Mouse (Mus musculus) liver, postnatal 0 days (tissue): ENCODE measurements around the gene Syt9. TPM values are rescaled to one million over a fixed set of nuclear protein-coding genes. Genes with fewer than 3 reads are reported as not detected.

Experiments used
- ATAC-seq: fragments of 200-750 bp; cut with Nextera tagmentation; 2 replicates; pipeline ENCODE4 v1.8.0; 2017; ENCODE audit warnings: mild to moderate bottlenecking, moderate library complexity
- DNase-seq: peaks from one replicate; pipeline ENCODE4 v3.0.0-alpha.2; 2016
- H3K27ac ChIP-seq: fragments of 300-500 bp; sonication (generic); 2 replicates; pipeline ENCODE4 v1.5.1; 2014; ENCODE audit warnings: antibody characterized with exemption, moderate library complexity, mild to moderate bottlenecking, low read depth
- H3K27me3 ChIP-seq: fragments of 300-500 bp; sonication (generic); 2 replicates; pipeline ENCODE4 v1.6.1; 2014; ENCODE audit warnings: low read length, control low read depth, mixed read lengths; ENCODE audit not compliant: insufficient read depth
- H3K36me3 ChIP-seq: fragments of 300-500 bp; sonication (generic); replicated peaks from 2 replicates; pipeline ENCODE4 v1.6.1; 2014; ENCODE audit warnings: mild to moderate bottlenecking, control low read depth, low read length, moderate library complexity, mixed read lengths; ENCODE audit not compliant: insufficient read depth
- H3K4me1 ChIP-seq: fragments of 300-500 bp; sonication (generic); 2 replicates; pipeline ENCODE4 v1.6.1; 2014; ENCODE audit warnings: antibody characterized with exemption, mild to moderate bottlenecking, control low read depth; ENCODE audit not compliant: insufficient read depth
- H3K4me2 ChIP-seq: fragments of 300-500 bp; sonication (generic); 2 replicates; pipeline ENCODE4 v1.6.1; 2014; ENCODE audit warnings: low read depth, mild to moderate bottlenecking, low read length, moderate library complexity, mixed read lengths
- H3K4me3 ChIP-seq: fragments of 300-500 bp; sonication (generic); 2 replicates; pipeline ENCODE4 v1.5.1; 2014; ENCODE audit warnings: low read depth, low read length
- H3K9ac ChIP-seq: fragments of 300-500 bp; sonication (generic); replicated peaks from 2 replicates; pipeline ENCODE4 v1.6.1; 2014; ENCODE audit warnings: mild to moderate bottlenecking, moderate library complexity
- H3K9me3 ChIP-seq: fragments of 300-500 bp; sonication (generic); 2 replicates; pipeline ENCODE4 v1.6.1; 2016; ENCODE audit warnings: mild to moderate bottlenecking, control low read depth, low read length, mixed read lengths
- CTCF ChIP-seq: sonication (generic); IDR thresholded peaks from 2 replicates; pipeline ENCODE4 v1.5.1; 2016; ENCODE audit warnings: antibody characterized with exemption, low read depth
- EP300 ChIP-seq: IDR thresholded peaks from 2 replicates; pipeline ENCODE4 v1.6.1; 2016; ENCODE audit warnings: antibody characterized with exemption, low read depth, mild to moderate bottlenecking
- WGBS: fragments of 180-500 bp; shearing (Covaris S2); extraction: QIAGEN DNeasy Blood & Tissue Kit; methylation state at CpG from one replicate; pipeline ENCODE4 v1.1.7; 2014; ENCODE audit not compliant: insufficient replicate concordance; 5-methylcytosine and 5-hydroxymethylcytosine counted together
- polyA plus RNA-seq: library from polyadenylated mRNA; unstranded; fragments of >200 nt; fragmentation: Nextera tagmentation; extraction: Ambion mirVana; gene quantifications from 2 replicates; pipeline ENCODE4 v1.2.1, GENCODE M21; 2015

Syt9 gene
- polyA plus RNA-seq, 1 experiment from 2014 or later: 0.23 TPM

- no peak for DNase-seq
- no peak for ATAC-seq
- no peaks in the 10 kb centered on the region for H3K36me3 ChIP-seq
These were observed 29.7 kb downstream of the Syt9 start for GRCm38 (mm10) chr7:107400061-107400799.

GRCm38 (mm10) chr7:107403261-107403660, 32.7 kb downstream of the Syt9 start:
- Histone ChIP-seq H3K36me3 (no peaks in the 10 kb centered on the region), H3K27ac (no peak overlapping the region), H3K27me3 (no peaks in the 10 kb centered on the region), H3K9me3 (no peaks in the 10 kb centered on the region), H3K9ac (no peak overlapping the region), H3K4me1 (no peaks in the 10 kb centered on the region), H3K4me3 (no peak overlapping the region), H3K4me2 (no peak overlapping the region)
- ATAC-seq (no peak), DNase-seq (no peak)
- no peak for TF ChIP-seq EP300
- TF ChIP-seq CTCF: no peak
- WGBS: 79% methylated on average over 3 of the region's 3 CpGs

More at GRCm38 (mm10) chr7:107400061-107400799, 29.7 kb downstream of the Syt9 start:
- Histone ChIP-seq H3K9me3 (no peaks in the 10 kb centered on the region), H3K4me1 (no peaks in the 10 kb centered on the region), H3K27me3 (no peaks in the 10 kb centered on the region), H3K9ac (no peak overlapping the region), H3K27ac (no peak overlapping the region), H3K4me3 (no peak overlapping the region), H3K4me2 (no peak overlapping the region)
- 83% methylated on average over 15 of the region's 15 CpGs for WGBS
- TF ChIP-seq CTCF (no peak), EP300 (no peak)

- TF ChIP-seq EP300 (no peak), CTCF (no peak)
- Histone ChIP-seq H3K9ac (no peak overlapping the region), H3K36me3 (no peaks in the 10 kb centered on the region), H3K27ac (no peak overlapping the region), H3K9me3 (no peaks in the 10 kb centered on the region), H3K4me3 (no peak overlapping the region), H3K4me2 (no peak overlapping the region), H3K4me1 (no peaks in the 10 kb centered on the region), H3K27me3 (no peaks in the 10 kb centered on the region)
- DNase-seq (no peak), ATAC-seq (no peak)
- whole genome bisulfite sequencing: 84% methylated on average over 6 of the region's 6 CpGs
These were observed 44.4 kb downstream of the Syt9 start for GRCm38 (mm10) chr7:107414928-107415327.

GRCm38 (mm10) chr7:107417043-107417850, 46.7 kb downstream of the Syt9 start:
- Histone ChIP-seq H3K9me3 (no peaks in the 10 kb centered on the region), H3K27me3 (no peaks in the 10 kb centered on the region), H3K36me3 (no peaks in the 10 kb centered on the region), H3K4me2 (no peak overlapping the region), H3K4me1 (no peaks in the 10 kb centered on the region), H3K27ac (no peak overlapping the region), H3K9ac (no peak overlapping the region), H3K4me3 (no peak overlapping the region)
- ATAC-seq: no peak
- no peak for DNase-seq
- WGBS: 56% methylated on average over 3 of the region's 3 CpGs
- TF ChIP-seq EP300: no peak
- no peak for TF ChIP-seq CTCF

GRCm38 (mm10) chr7:107437381-107437780, 66.9 kb downstream of the Syt9 start:
- Histone ChIP-seq H3K4me1 (no peaks in the 10 kb centered on the region), H3K27ac (no peak overlapping the region), H3K36me3 (no peaks in the 10 kb centered on the region), H3K27me3 (no peaks in the 10 kb centered on the region), H3K4me2 (no peak overlapping the region), H3K9ac (no peak overlapping the region), H3K4me3 (no peak overlapping the region), H3K9me3 (no peaks in the 10 kb centered on the region)
- ATAC-seq (no peak), DNase-seq (no peak)
- WGBS: 81% methylated on average over 3 of the region's 3 CpGs
- TF ChIP-seq CTCF (no peak), EP300 (no peak)

GRCm38 (mm10) chr7:107444579-107444978, 74.1 kb downstream of the Syt9 start:
- Histone ChIP-seq H3K4me3 (no peak overlapping the region), H3K36me3 (no peaks in the 10 kb centered on the region), H3K27ac (no peak overlapping the region), H3K9me3 (no peaks in the 10 kb centered on the region), H3K4me2 (no peak overlapping the region), H3K4me1 (no peaks in the 10 kb centered on the region), H3K27me3 (no peaks in the 10 kb centered on the region), H3K9ac (no peak overlapping the region)
- ATAC-seq: no peak
- no peak for DNase-seq
- TF ChIP-seq CTCF (no peak), EP300 (no peak)
